In genomic region chr6:83482418-83483085, GRCm38 (mm10) we compare ENCODE assay signal across 10 mouse cellular contexts. TPM values are rescaled to one million over a fixed set of nuclear protein-coding genes. Genes with fewer than 3 reads are reported as not detected.
DNase-seq lines count a peak whose midpoint lies in the region; ATAC-seq and TF ChIP-seq lines count a peak whose summit lies in the region.
"Had no signal": no experiment of that assay in that cellular context is flagged by ENCODE, and none has a peak within 500 bp of the region (broad histone marks: within the 10 kb centered on the region; RNA-seq: fewer than 3 reads in every experiment).

No protein-coding gene starts in this region.

- ATAC-seq in liver, postnatal 0 days = peak; percentile 70
- ATAC-seq in liver, embryonic 12.5 days = no peak
- peak; percentile 51; the same call in 1 of the 2 replicates for ATAC-seq in intestine, embryonic 15.5 days
- peak; percentile 72 for ATAC-seq in lung, embryonic 16.5 days (ENCODE audit: low read depth)
- ATAC-seq in stomach, embryonic 14.5 days (ENCODE audit: insufficient number of reproducible peaks, insufficient read depth, low FRiP score, low read depth) = peak; percentile 57; the same call in 1 of the 2 replicates
- ATAC-seq in forebrain, postnatal 0 days = no peak

- TF ChIP-seq EP300 in liver, postnatal 0 days (IDR thresholded peaks at IDR 0.05; ENCODE audit: low read depth) = no peak

- H3K9ac ChIP-seq in liver, postnatal 0 days (replicated peaks) = peak overlapping the region; percentile 16; the same call in 1 of the 2 replicates
- no peak overlapping the region for H3K9ac ChIP-seq in liver, embryonic 12.5 days
- H3K9ac ChIP-seq in intestine, embryonic 15.5 days = no peak overlapping the region
- no peak overlapping the region for H3K9ac ChIP-seq in lung, embryonic 16.5 days (ENCODE audit: low read length)
- H3K9ac ChIP-seq in stomach, embryonic 14.5 days (replicated peaks; ENCODE audit: low read depth, low read length) = no peak overlapping the region
- no peak overlapping the region for H3K9ac ChIP-seq in forebrain, postnatal 0 days
- H3K9ac ChIP-seq: embryonic facial prominence, embryonic 13.5 days had no signal

- H3K36me3 ChIP-seq in liver, postnatal 0 days (replicated peaks; ENCODE audit: insufficient read depth, low read length) = peaks cover 34% of the 10 kb centered on the region
- peaks cover 79% of the 10 kb centered on the region for H3K36me3 ChIP-seq in liver, embryonic 12.5 days
- peaks cover 22% of the 10 kb centered on the region for H3K36me3 ChIP-seq in intestine, embryonic 15.5 days
- peaks cover 25% of the 10 kb centered on the region for H3K36me3 ChIP-seq in lung, embryonic 16.5 days (ENCODE audit: control insufficient read depth, insufficient read depth, low read length)
- peaks cover 26% of the 10 kb centered on the region for H3K36me3 ChIP-seq in stomach, embryonic 14.5 days (ENCODE audit: control insufficient read depth, insufficient read depth, low read length)
- peaks cover 65% of the 10 kb centered on the region for H3K36me3 ChIP-seq in forebrain, postnatal 0 days (ENCODE audit: insufficient read depth)

- 31% methylated on average over 10 of the region's 10 CpGs for WGBS in liver, postnatal 0 days (ENCODE audit: insufficient replicate concordance)
- 31% methylated on average over 10 of the region's 10 CpGs for WGBS in liver, embryonic 12.5 days (ENCODE audit: insufficient replicate concordance)
- 45% methylated on average over 10 of the region's 10 CpGs for WGBS in intestine, embryonic 15.5 days
- WGBS in lung, embryonic 16.5 days = 23% methylated on average over 10 of the region's 10 CpGs
- WGBS in stomach, embryonic 14.5 days = 50% methylated on average over 10 of the region's 10 CpGs
- 82% methylated on average over 10 of the region's 10 CpGs for WGBS in forebrain, postnatal 0 days

- no peak for TF ChIP-seq CTCF in liver, postnatal 0 days (IDR thresholded peaks at IDR 0.05; ENCODE audit: low read depth)
- TF ChIP-seq CTCF in forebrain, postnatal 0 days (IDR thresholded peaks at IDR 0.05; ENCODE audit: low read depth) = no peak

- H3K27me3 ChIP-seq in liver, postnatal 0 days (ENCODE audit: insufficient read depth, low read length) = no peaks in the 10 kb centered on the region
- no peaks in the 10 kb centered on the region for H3K27me3 ChIP-seq in liver, embryonic 12.5 days (replicated peaks)
- no peaks in the 10 kb centered on the region for H3K27me3 ChIP-seq in intestine, embryonic 15.5 days (replicated peaks)
- no peaks in the 10 kb centered on the region for H3K27me3 ChIP-seq in lung, embryonic 16.5 days (ENCODE audit: control insufficient read depth, insufficient read depth, low read depth, low read length)
- H3K27me3 ChIP-seq in stomach, embryonic 14.5 days (ENCODE audit: control insufficient read depth, insufficient read depth, low read length) = no peaks in the 10 kb centered on the region
- no peaks in the 10 kb centered on the region for H3K27me3 ChIP-seq in forebrain, postnatal 0 days (ENCODE audit: insufficient read depth, low read length)
- H3K27me3 ChIP-seq: embryonic facial prominence, embryonic 13.5 days had no signal

- H3K4me3 ChIP-seq in liver, postnatal 0 days (ENCODE audit: low read depth, low read length) = no peak overlapping the region
- H3K4me3 ChIP-seq in liver, embryonic 12.5 days = no peak overlapping the region
- H3K4me3 ChIP-seq in intestine, embryonic 15.5 days (replicated peaks) = no peak overlapping the region
- H3K4me3 ChIP-seq in lung, embryonic 16.5 days (ENCODE audit: low read length) = no peak overlapping the region
- H3K4me3 ChIP-seq in stomach, embryonic 14.5 days (ENCODE audit: low read depth, low read length) = no peak overlapping the region
- no peak overlapping the region for H3K4me3 ChIP-seq in forebrain, postnatal 0 days (ENCODE audit: low read depth, low read length)
- H3K4me3 ChIP-seq: embryonic facial prominence, embryonic 13.5 days had no signal

- H3K4me2 ChIP-seq in liver, postnatal 0 days (ENCODE audit: low read depth, low read length) = no peak overlapping the region
- no peak overlapping the region for H3K4me2 ChIP-seq in liver, embryonic 12.5 days
- no peak overlapping the region for H3K4me2 ChIP-seq in intestine, embryonic 15.5 days (replicated peaks)
- H3K4me2 ChIP-seq in lung, embryonic 16.5 days (ENCODE audit: low read depth, low read length) = no peak overlapping the region
- no peak overlapping the region for H3K4me2 ChIP-seq in stomach, embryonic 14.5 days (replicated peaks; ENCODE audit: low read depth, low read length)
- no peak overlapping the region for H3K4me2 ChIP-seq in forebrain, postnatal 0 days (ENCODE audit: low read depth)
- H3K4me2 ChIP-seq: embryonic facial prominence, embryonic 13.5 days had no signal

- H3K4me1 ChIP-seq in liver, postnatal 0 days (ENCODE audit: insufficient read depth) = peaks cover 4% of the 10 kb centered on the region; the same call in 1 of the 2 replicates
- 0 out of 2 replicates have a peak, but pooled peaks cover 5% of the 10 kb centered on the region for H3K4me1 ChIP-seq in liver, embryonic 12.5 days
- peaks cover 3% of the 10 kb centered on the region; the same call in 1 of the 2 replicates for H3K4me1 ChIP-seq in intestine, embryonic 15.5 days (replicated peaks)
- H3K4me1 ChIP-seq in lung, embryonic 16.5 days (replicated peaks; ENCODE audit: control insufficient read depth, insufficient read depth, low read length) = peaks cover 19% of the 10 kb centered on the region
- no peaks in the 10 kb centered on the region for H3K4me1 ChIP-seq in stomach, embryonic 14.5 days (ENCODE audit: control insufficient read depth, insufficient read depth, low read length)
- H3K4me1 ChIP-seq in forebrain, postnatal 0 days (ENCODE audit: insufficient read depth) = no peaks in the 10 kb centered on the region
- H3K4me1 ChIP-seq: embryonic facial prominence, embryonic 13.5 days had no signal

- no peak for DNase-seq in liver, postnatal 0 days
- no peak for DNase-seq in forebrain, postnatal 0 days
- no peak for DNase-seq in adrenal gland, postnatal 10 days
- DNase-seq in cerebellum, postnatal 10 days = no peak

- H3K27ac ChIP-seq in liver, postnatal 0 days (ENCODE audit: low read depth) = peak overlapping the region; percentile 70
- H3K27ac ChIP-seq in liver, embryonic 12.5 days = no peak overlapping the region
- H3K27ac ChIP-seq in intestine, embryonic 15.5 days = peak overlapping the region; percentile 22; the same call in 1 of the 2 replicates
- H3K27ac ChIP-seq in lung, embryonic 16.5 days (ENCODE audit: low read length) = peak overlapping the region; percentile 74
- H3K27ac ChIP-seq in stomach, embryonic 14.5 days (ENCODE audit: low read length) = peak overlapping the region; percentile 39; the same call in 1 of the 2 replicates
- H3K27ac ChIP-seq in forebrain, postnatal 0 days (ENCODE audit: low read depth, low read length) = no peak overlapping the region
- H3K27ac ChIP-seq: embryonic facial prominence, embryonic 13.5 days had no signal

- no peaks in the 10 kb centered on the region for H3K9me3 ChIP-seq in liver, postnatal 0 days (ENCODE audit: low read length)
- no peaks in the 10 kb centered on the region for H3K9me3 ChIP-seq in liver, embryonic 12.5 days (replicated peaks)
- H3K9me3 ChIP-seq in intestine, embryonic 15.5 days = no peaks in the 10 kb centered on the region
- H3K9me3 ChIP-seq in lung, embryonic 16.5 days (ENCODE audit: control insufficient read depth, low read length) = no peaks in the 10 kb centered on the region
- no peaks in the 10 kb centered on the region for H3K9me3 ChIP-seq in stomach, embryonic 14.5 days (ENCODE audit: control insufficient read depth, low read depth, low read length)
- no peaks in the 10 kb centered on the region for H3K9me3 ChIP-seq in forebrain, postnatal 0 days (ENCODE audit: low read length)
- H3K9me3 ChIP-seq: embryonic facial prominence, embryonic 13.5 days; G1E had no signal

RNA-seq across cellular contexts. Expression of gene Tet3, which starts 23.7 kb away (rescaled TPM):
- 7.9 and 8.5 TPM in 2 replicates for polyA plus RNA-seq in liver, postnatal 0 days (2015; fragmentation: Nextera tagmentation; extraction: Ambion mirVana)
- polyA plus RNA-seq in liver, embryonic 12.5 days (2016; fragmentation: Nextera tagmentation; extraction: Ambion mirVana) = 12.1 and 14.8 TPM in 2 replicates
- 41.8 and 42.8 TPM in 2 replicates for polyA plus RNA-seq in intestine, embryonic 15.5 days (2015; fragmentation: Nextera tagmentation; extraction: Ambion mirVana)
- 43.8 and 47.1 TPM in 2 replicates for polyA plus RNA-seq in lung, embryonic 16.5 days (2015; fragmentation: Nextera tagmentation; extraction: Ambion mirVana)
- 43.7 and 49.2 TPM in 2 replicates for polyA plus RNA-seq in stomach, embryonic 14.5 days (2014; fragmentation: Nextera tagmentation; extraction: Ambion mirVana)
- total RNA-seq in forebrain, postnatal 0 days (2014; rRNA removed) = 23.2 and 27.7 TPM in 2 replicates
- 38.0 and 49.4 TPM in 2 replicates for polyA plus RNA-seq in forebrain, postnatal 0 days (2015; fragmentation: Nextera tagmentation; extraction: Ambion mirVana)
- 10 to 100 TPM; 57.4 to 64.4 TPM for total RNA-seq in adrenal gland, postnatal 10 days (2021)

RNA-seq across cellular contexts. Expression of gene Dguok, which starts 24.2 kb away (rescaled TPM):
- 24.7 and 25.8 TPM in 2 replicates for polyA plus RNA-seq in liver, postnatal 0 days (2015; fragmentation: Nextera tagmentation; extraction: Ambion mirVana)
- 28.2 and 30.4 TPM in 2 replicates for polyA plus RNA-seq in liver, embryonic 12.5 days (2016; fragmentation: Nextera tagmentation; extraction: Ambion mirVana)
- polyA plus RNA-seq in intestine, embryonic 15.5 days (2015; fragmentation: Nextera tagmentation; extraction: Ambion mirVana) = 68.8 and 73.3 TPM in 2 replicates
- polyA plus RNA-seq in lung, embryonic 16.5 days (2015; fragmentation: Nextera tagmentation; extraction: Ambion mirVana) = 78.3 and 87.0 TPM in 2 replicates
- polyA plus RNA-seq in stomach, embryonic 14.5 days (2014; fragmentation: Nextera tagmentation; extraction: Ambion mirVana) = 81.3 and 95.0 TPM in 2 replicates
- 35.3 and 44.5 TPM in 2 replicates for total RNA-seq in forebrain, postnatal 0 days (2014; rRNA removed)
- 47.8 and 52.1 TPM in 2 replicates for polyA plus RNA-seq in forebrain, postnatal 0 days (2015; fragmentation: Nextera tagmentation; extraction: Ambion mirVana)
- 10 to 100 TPM; 38.0 to 50.0 TPM for total RNA-seq in adrenal gland, postnatal 10 days (2021)

RNA-seq across cellular contexts. Expression of gene Actg2, which starts 53.5 kb away (rescaled TPM):
- 2.1 and 2.6 TPM in 2 replicates for polyA plus RNA-seq in liver, postnatal 0 days (2015; fragmentation: Nextera tagmentation; extraction: Ambion mirVana)
- polyA plus RNA-seq in liver, embryonic 12.5 days (2016; fragmentation: Nextera tagmentation; extraction: Ambion mirVana) = 5.7 and 6.7 TPM in 2 replicates
- 1,278 and 1,309 TPM in 2 replicates for polyA plus RNA-seq in intestine, embryonic 15.5 days (2015; fragmentation: Nextera tagmentation; extraction: Ambion mirVana)
- 123 and 128 TPM in 2 replicates for polyA plus RNA-seq in lung, embryonic 16.5 days (2015; fragmentation: Nextera tagmentation; extraction: Ambion mirVana)
- 1,372 and 1,469 TPM in 2 replicates for polyA plus RNA-seq in stomach, embryonic 14.5 days (2014; fragmentation: Nextera tagmentation; extraction: Ambion mirVana)
- total RNA-seq in forebrain, postnatal 0 days (2014; rRNA removed) = 0.38 and 2.2 TPM in 2 replicates
- 1.0 and 1.6 TPM in 2 replicates for polyA plus RNA-seq in forebrain, postnatal 0 days (2015; fragmentation: Nextera tagmentation; extraction: Ambion mirVana)
- 1 to 10 TPM; 3.2 to 5.6 TPM for total RNA-seq in adrenal gland, postnatal 10 days (2021)
- polyA plus RNA-seq: G1E had no signal

Comparison
In these comparisons a context has a peak if more than half of its experiments do, and no peak if none do; other contexts are left out.
1. ATAC-seq: peak in liver, postnatal 0 days (single experiment), intestine, embryonic 15.5 days (single experiment), lung, embryonic 16.5 days (single experiment) and stomach, embryonic 14.5 days (single experiment); none in liver, embryonic 12.5 days (single experiment) and forebrain, postnatal 0 days (single experiment).
2. H3K27ac ChIP-seq: peak in liver, postnatal 0 days (single experiment), intestine, embryonic 15.5 days (single experiment), lung, embryonic 16.5 days (single experiment) and stomach, embryonic 14.5 days (single experiment); none in liver, embryonic 12.5 days (single experiment) and forebrain, postnatal 0 days (single experiment).
3. RNA of gene Actg2, which starts 53.5 kb away (polyA plus RNA-seq): 1,372 to 1,469 TPM in stomach, embryonic 14.5 days, 1,278 to 1,309 TPM in intestine, embryonic 15.5 days and 123 to 128 TPM in lung, embryonic 16.5 days; 5.7 to 6.7 TPM in liver, embryonic 12.5 days, 2.1 to 2.6 TPM in liver, postnatal 0 days and 1.0 to 1.6 TPM in forebrain, postnatal 0 days; every median in the first group is over 10 times any median in the second.